Mouse (Mus musculus) cerebellum, postnatal 36 days (tissue): ENCODE measurements around the gene Iars2.
"Not testable (repeated sequence)": the region's sequence is repeated elsewhere in the genome, so short reads cannot be mapped to it uniquely, and the experiment has no call there.

ENCODE experiments used
- DNase-seq, 2 experiments: peaks; one replicate each; pipeline ENCODE4 v3.0.0; 2021 to 2022; ENCODE audit warnings: mixed read lengths in 2 of 2

Gene Iars2

GRCm38 (mm10) chr1:185331364-185331763 is 2.2 kb upstream of the Iars2 start:
- DNase-seq, result no peak

DNA sequence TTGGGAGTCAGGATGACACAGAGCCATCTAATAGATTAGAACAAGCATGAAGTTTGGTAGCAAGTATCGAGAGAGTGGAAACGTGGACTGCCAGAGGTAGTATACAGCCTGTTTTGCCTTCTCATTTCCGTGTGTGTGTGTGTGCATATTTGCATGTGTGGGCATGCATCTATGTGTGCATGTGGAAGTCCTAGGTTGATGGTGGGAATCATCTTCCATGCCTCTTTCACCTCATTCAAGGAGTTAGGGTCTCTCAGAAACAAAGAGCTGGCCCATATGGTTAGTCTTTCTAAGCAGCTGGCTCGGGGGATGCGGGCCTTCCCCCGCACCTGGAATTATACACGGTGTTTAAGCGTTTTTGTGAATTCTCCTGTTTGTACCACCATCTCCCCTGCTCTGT is 655 bp upstream of the Iars2 start:
- no peak for DNase-seq

DNA sequence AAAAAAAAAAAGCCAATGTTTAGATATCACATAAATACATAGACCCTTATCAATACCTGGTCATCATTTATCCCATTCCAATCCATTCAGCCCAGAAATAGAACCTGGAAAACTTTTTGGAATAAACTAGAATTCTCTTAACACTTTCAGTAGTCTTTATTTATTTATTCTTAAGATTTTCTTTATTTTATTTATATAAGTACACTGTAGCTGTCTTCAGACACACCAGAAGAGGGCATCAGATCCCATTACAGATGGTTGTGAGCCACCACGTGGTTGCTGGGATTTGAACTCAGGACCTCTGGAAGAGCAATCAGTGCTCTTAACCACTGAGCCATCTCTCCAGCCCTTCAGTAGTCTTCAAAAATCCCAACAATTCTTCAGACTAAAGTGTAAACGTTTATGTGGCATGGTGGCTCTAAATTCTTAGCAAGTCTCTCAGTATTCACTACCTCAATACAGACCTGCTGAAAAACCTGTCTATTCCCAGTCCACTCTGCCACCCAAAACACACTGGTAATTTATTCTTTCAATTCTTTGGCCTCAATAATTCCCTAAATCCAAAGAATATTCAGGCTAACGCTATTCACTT is 1.3 kb downstream of the Iars2 start:
- not testable (repeated sequence) for DNase-seq

DNA sequence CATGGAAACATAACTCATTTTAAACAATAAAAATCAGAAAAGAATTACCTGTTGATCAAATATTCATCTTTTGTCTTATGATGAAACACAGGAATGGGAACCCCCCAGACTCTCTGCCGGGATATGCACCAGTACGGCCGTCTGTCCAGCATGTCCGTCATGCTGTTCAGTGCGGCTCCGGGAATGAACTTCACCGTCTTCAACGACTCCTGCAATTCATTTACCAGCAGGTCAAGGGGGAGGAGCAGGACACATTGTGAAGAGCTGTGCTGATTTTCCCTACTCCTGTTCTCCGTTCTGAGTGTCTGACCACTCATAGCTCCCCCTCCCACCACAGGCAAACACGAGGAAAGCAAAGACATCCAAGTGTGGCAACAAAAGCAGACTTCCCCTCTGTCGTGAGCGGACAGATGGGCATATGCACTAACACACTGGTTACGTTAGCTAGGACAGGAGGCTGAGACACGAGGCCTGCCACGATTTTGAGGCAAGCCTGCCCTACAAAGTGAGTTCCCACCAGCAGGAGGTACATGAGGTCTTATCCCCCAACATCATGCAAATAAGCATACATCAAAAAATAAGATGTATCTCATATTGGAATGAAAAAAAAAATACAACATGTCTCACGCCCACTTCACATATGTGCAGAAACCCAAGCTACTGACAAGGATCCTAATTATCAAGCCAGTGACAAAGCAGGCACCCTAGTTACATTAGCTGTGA is 13.2 kb downstream of the Iars2 start:
- no peak for DNase-seq

GRCm38 (mm10) chr1:185314546-185314945 is 14.7 kb downstream of the Iars2 start:
- DNase-seq, result no peak

DNA sequence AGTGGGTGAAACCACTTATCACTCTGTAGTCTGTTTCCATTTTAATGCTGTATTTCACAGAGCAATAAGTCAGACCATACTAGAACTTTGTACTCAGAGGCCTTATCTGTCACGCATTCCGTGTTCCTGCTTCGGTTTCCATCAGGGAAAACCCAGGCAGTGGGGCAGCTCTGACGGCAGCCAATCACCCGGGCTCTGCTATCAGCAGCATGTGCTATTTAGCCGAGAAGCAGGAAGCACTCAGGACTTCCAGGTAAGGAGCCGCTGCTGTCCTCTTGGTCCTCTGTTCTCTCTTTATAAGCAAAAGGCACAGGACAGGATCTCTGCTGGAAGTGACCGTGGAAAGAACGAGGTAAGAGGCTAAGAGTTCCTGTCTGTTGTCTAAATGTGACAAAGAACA is 17.2 kb downstream of the Iars2 start:
- no peak for DNase-seq

DNA sequence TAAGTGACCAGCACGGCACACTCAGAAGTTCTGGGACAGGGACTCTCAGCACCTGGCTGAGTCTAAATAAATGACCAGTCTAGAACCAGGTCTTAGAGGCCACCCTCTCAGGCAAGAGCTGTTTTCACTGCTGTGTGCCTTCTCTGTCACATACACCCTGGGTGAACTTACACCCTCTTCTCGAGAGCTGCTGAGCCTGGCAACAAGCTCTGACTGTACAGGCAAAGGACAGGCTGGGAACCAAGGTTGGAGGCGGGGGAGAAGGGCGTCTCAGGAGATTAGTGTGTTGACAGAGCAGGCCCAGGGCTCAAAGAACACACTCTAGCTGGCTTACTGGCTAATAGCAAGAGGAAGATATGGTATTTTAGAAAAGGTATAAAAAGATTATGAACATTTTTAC is 20.3 kb downstream of the Iars2 start:
- no peak for DNase-seq

DNA sequence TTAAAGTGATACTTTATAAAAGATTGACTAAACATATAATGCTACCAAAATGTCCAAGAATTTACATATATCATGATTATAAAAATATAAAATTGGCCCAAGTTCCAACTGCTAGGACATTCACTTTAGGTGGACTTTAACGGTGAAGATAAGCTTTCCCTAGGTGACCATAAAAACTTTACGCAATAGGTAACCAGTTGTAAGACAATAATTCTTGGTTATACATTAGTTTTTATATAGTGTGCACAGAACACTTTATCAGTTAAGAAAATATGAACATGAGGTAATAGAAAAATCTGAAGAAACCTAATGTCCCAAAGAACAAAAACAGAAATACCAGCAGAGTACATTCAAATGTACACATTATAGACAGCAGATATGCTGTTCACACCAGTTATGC is 20.9 kb downstream of the Iars2 start:
- DNase-seq, result no peak

DNA sequence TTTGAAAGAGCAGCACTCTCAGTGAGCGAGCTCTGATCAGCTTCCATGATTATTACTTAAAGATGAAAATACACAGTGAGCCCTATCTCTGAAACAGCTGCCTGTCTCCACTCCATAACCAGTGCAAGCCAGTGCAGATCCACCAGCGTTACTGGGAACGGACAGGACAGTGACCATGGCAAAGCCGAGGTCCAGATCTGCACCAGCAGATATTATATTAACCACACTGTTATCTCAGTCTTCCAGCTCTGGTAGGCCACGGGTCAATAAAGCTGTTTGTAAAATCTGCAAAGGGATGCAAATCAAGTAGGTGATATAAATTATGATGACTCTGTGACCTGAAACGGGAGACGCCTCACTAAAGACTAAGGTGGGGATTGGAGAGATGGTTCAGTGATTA is 21.6 kb downstream of the Iars2 start:
- DNase-seq, result no peak

DNA sequence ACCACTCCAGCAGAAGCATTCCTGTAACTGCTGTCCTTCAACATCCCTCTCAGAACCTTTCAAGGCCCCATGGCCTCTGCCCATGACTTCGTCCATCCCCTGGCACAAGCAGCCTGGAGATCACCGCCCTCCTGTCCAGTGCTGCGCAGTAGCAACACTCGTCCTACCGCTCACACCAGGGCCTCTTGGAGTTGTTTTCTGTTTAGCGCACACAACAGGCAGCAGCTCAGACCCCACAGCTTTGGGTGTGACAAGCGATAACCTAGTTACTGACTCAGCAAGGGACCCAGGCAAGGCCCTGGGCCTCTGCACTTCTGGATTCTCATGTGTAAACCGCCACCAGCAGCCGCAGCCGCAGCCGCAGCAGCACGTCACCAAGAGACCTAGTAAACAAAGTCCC is 22.4 kb downstream of the Iars2 start:
- DNase-seq, result no peak

- DNase-seq, result no peak
Observed at GRCm38 (mm10) chr1:185302816-185303215, 26.4 kb downstream of the Iars2 start.

- no peak for DNase-seq
Observed at GRCm38 (mm10) chr1:185298496-185298895, 30.7 kb downstream of the Iars2 start.

GRCm38 (mm10) chr1:185296850-185297249 is 32.3 kb downstream of the Iars2 start:
- DNase-seq, result no peak

- DNase-seq, result peak; percentile 24 to 31
Observed at GRCm38 (mm10) chr1:185292646-185293360, 36.4 kb downstream of the Iars2 start.

DNA sequence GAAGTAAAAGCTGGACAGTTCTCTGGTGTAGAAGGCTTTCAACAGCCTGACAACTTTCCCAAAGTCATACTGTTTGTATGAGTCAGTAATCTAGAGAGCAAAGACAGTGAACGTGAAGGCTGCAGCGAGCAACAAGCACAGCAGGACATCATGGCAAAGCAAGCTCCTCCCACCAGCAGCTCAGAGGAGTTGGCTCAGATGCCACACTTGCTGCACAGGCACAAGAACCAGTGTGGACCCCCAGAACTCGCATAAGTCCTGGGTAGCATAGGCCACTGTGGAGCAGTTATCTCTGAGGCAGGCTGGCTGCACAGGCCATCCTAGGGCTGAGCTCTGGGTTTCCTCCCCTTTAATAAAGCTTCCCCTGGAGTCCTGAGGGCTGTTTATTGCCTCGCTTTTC is 37.9 kb downstream of the Iars2 start:
- no peak for DNase-seq

DNA sequence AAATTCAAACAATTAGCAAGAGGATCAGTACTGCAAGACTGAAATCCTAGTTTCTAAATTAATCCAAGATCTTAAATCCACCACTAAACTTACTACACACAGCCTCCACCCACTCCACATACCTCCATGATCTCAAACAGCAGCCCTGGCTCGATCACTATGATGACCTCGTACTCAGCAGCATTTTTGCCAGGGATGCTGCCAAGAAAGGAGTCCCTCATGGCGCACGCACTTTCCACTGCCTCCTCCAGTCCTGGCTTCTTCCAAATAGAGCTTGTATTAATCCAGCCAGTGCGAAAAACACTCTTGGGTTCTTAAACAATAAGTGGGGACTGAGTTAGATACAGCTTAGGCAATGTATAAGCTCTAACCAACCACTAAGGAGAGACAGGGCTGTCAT is 40.0 kb downstream of the Iars2 start:
- no peak for DNase-seq

- DNase-seq, result no peak
Observed at GRCm38 (mm10) chr1:185287066-185287465, 42.1 kb downstream of the Iars2 start.

DNA sequence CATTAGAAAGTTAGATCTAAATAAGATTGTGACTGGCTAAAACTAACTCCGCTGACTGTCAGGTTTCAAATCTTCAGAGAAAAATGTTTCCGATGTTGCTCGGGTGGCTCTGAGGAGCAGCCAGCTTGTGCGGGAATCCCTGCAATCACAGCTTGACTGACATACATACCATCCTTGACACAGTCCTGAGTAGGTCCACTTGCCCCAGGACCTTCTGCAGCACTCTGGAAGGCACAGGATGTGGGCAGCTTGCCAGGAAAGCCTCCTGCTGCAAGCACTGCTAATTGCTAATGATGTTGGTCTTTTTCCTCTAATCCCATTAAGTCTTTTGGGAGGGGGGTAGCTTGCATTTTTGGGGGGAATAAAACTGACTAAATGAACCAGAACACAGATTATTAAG is 44.0 kb downstream of the Iars2 start:
- peak; percentile 70 to 73 for DNase-seq

DNA sequence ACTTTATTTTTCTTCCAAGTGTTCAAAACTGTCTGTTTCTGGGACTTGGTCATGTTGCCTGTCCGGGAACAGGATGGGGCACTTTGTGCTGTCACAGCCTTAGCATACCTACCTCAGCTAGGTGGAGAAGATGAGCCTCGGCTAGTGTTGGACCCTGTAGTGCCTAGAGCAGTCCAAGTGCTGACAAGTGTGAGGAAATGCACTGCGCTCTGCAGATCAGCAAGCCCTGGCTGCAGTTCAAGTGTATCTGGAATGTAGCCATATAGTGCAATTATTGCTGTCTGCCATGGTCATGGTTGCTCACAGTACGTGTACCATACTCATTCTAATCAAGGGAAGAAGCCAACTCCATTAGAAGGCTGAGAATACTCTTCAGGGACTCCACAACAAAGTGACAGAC is 44.5 kb downstream of the Iars2 start:
- peak; percentile 67 to 85 for DNase-seq

- no peak for DNase-seq
Observed at GRCm38 (mm10) chr1:185283247-185283646, 45.9 kb downstream of the Iars2 start.

DNA sequence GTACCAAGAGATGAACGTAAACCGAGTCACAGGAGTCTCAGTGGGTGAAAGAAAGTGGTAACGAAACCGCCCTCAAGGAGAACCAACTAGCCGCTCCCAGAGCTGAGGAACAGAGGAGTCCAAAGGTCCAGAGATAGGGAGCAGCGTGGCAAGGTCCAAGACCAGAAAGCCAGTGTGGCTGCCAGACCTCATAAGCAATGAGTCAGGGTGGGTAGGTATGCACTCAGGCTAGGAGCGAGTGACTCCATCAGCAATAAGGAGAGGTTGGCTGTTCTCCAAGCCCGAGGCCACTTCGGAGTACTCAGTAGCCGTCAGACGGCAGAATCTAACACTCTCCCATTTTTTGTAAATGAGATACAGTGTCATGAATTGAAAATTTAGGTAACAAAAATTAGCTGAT is 46.4 kb downstream of the Iars2 start:
- DNase-seq, result no peak

DNA sequence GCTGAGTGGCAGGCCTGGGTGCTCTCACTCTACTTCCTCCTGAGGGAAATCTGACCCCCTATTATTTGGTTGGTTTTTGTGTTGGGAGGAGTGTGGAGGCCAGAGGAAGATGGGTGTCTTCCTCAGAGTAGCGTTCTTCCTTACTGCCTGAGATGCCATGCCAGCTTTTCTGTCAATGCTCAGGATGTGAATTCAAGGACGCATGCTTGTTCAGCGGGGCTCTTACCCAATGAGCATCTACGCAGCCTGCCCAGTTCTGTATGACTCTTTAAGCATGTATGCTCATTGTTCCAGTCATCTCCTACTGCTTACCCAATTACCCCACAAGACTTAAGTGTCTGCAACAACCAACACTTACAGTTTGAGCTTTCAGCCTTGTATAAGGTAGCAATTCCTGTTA is 48.6 kb downstream of the Iars2 start:
- DNase-seq, result no peak

DNA sequence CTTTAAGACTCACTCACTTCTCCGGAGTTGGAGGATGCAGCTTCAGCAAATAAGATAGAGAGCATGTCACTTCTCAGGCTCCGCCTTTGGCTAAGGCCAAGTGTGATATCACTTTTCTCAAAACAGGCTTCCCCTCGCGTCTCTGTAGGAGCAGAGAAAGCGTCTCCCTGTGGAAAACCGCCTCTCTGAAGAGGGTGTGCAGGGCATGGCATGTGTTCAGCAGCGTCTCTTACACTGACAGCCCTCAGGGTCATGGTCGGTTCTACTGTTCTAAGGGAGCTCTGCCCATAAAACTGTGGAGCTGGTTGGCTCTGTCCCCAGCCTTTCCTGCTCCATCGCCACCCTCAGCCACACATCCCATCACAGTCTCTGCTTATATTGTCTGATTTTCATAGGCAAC is 49.9 kb downstream of the Iars2 start:
- DNase-seq, result no peak

- no peak for DNase-seq
Observed at GRCm38 (mm10) chr1:185277022-185277421, 52.2 kb downstream of the Iars2 start.
